Mouse (Mus musculus) lung, postnatal 0 days (tissue): ENCODE data around the gene Prkg1.

Source experiments
- CTCF ChIP-seq: IDR thresholded peaks from 2 replicates; pipeline ENCODE4 v1.5.1; 2016; ENCODE audit warnings: antibody characterized with exemption, mild to moderate bottlenecking
- EP300 ChIP-seq: IDR thresholded peaks from 2 replicates; pipeline ENCODE4 v1.6.1; 2016; ENCODE audit warnings: antibody characterized with exemption, mild to moderate bottlenecking, control low read depth

DNA sequence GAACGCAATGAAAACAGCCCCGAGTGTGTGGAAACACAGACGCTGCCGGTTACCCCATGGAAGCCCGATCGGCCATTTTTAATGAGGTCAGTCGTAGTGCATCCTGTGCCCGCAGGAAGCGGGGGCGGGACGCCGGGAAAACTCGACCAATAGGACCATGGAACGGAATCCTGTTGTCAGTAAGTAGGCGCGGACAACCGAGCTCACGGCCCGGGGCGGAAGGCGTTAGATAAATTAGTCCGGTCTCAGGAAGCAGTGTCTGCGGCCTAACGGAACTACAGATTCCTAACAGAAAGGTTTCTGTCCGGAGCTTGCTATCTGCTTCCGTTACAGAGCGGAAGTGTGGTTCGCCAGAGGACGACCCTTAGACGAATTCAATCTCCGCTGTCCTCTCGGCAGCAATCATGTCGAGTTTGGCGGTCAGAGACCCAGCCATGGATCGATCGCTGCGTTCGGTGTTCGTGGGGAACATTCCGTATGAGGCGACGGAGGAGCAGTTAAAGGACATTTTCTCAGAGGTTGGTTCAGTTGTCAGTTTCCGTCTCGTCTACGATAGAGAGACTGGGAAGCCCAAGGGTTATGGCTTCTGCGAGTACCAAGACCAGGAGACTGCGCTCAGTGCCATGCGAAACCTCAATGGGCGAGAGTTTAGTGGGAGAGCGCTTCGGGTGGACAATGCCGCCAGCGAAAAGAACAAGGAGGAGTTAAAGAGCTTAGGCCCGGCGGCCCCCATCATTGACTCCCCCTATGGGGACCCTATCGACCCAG lies 682.0 kb downstream of the Prkg1 start, which contains the start of gene Cstf2t:
- TF ChIP-seq CTCF (no peak), EP300 (peak; percentile 4; the same call in 1 of the 2 replicates)
